Mouse (Mus musculus) stomach, postnatal 0 days (tissue): Measurements from ENCODE around the gene Ank3. TPM values are rescaled to one million over a fixed set of nuclear protein-coding genes. Genes with fewer than 3 reads are reported as not detected.
A peak's percentile ranks its signal among the peaks of the same experiment; 100 is the strongest.

ENCODE experiments used
- ATAC-seq: fragments of 200-750 bp; cut with Nextera tagmentation; 2 replicates; pipeline ENCODE4 v1.8.0; 2017; ENCODE audit not compliant: low FRiP score, low TSS enrichment
- DNase-seq: peaks from one replicate; pipeline ENCODE4 v3.0.0-alpha.2; 2016; ENCODE audit warnings: low spot score
- H3K27ac ChIP-seq: fragments of 300-500 bp; sonication (generic); replicated peaks from 2 replicates; pipeline ENCODE4 v1.5.1; 2014; ENCODE audit warnings: mild to moderate bottlenecking, control low read depth
- H3K27me3 ChIP-seq: fragments of 300-500 bp; sonication (generic); 2 replicates; pipeline ENCODE4 v1.6.1; 2014; ENCODE audit warnings: low read length; ENCODE audit not compliant: control insufficient read depth, insufficient read depth
- H3K36me3 ChIP-seq: fragments of 300-500 bp; sonication (generic); 2 replicates; pipeline ENCODE4 v1.6.1; 2014; ENCODE audit warnings: low read length, mixed read lengths; ENCODE audit not compliant: control insufficient read depth, insufficient read depth
- H3K4me1 ChIP-seq: fragments of 300-500 bp; sonication (generic); replicated peaks from 2 replicates; pipeline ENCODE4 v1.6.1; 2014; ENCODE audit warnings: antibody characterized with exemption; ENCODE audit not compliant: control insufficient read depth, insufficient read depth
- H3K4me2 ChIP-seq: fragments of 300-500 bp; sonication (generic); replicated peaks from 2 replicates; pipeline ENCODE4 v1.6.1; 2014; ENCODE audit warnings: low read depth, mild to moderate bottlenecking, control low read depth, moderate library complexity
- H3K4me3 ChIP-seq: fragments of 300-500 bp; sonication (generic); 2 replicates; pipeline ENCODE4 v1.5.1; 2014; ENCODE audit warnings: low read depth, low read length, control low read depth
- H3K9ac ChIP-seq: fragments of 300-500 bp; sonication (generic); 2 replicates; pipeline ENCODE4 v1.6.1; 2014; ENCODE audit warnings: mild to moderate bottlenecking, low read length, control low read depth, mixed read lengths
- H3K9me3 ChIP-seq: fragments of 300-500 bp; sonication (generic); 2 replicates; pipeline ENCODE4 v1.6.1; 2016; ENCODE audit warnings: low read length; ENCODE audit not compliant: control insufficient read depth
- CTCF ChIP-seq: IDR thresholded peaks from 2 replicates; pipeline ENCODE4 v1.5.1; 2016; ENCODE audit warnings: antibody characterized with exemption, low read depth, mild to moderate bottlenecking, moderate library complexity
- EP300 ChIP-seq: optimal IDR thresholded peaks from 2 replicates; pipeline ENCODE3; 2016; ENCODE audit warnings: antibody characterized with exemption
- WGBS: fragments of 180-500 bp; shearing (Covaris S2); extraction: QIAGEN DNeasy Blood & Tissue Kit; methylation state at CpG from one replicate; pipeline ENCODE4 v1.1.7; 2014; 5-methylcytosine and 5-hydroxymethylcytosine counted together
- polyA plus RNA-seq: library from polyadenylated mRNA; unstranded; fragments of >200 nt; fragmentation: Nextera tagmentation; extraction: Ambion mirVana; gene quantifications from 2 replicates; pipeline ENCODE4 v1.2.1, GENCODE M21; 2015

Ank3 gene
- polyA plus RNA-seq, 1 experiment from 2014 or later: 16.0 TPM

- WGBS: 84% methylated on average over 7 of the region's 7 CpGs
- no peak overlapping the region for H3K27ac ChIP-seq
- no peaks in the 10 kb centered on the region for H3K36me3 ChIP-seq
- H3K9ac ChIP-seq: no peak overlapping the region
- H3K9me3 ChIP-seq: no peaks in the 10 kb centered on the region
- no peak overlapping the region for H3K4me3 ChIP-seq
- no peak overlapping the region for H3K4me2 ChIP-seq
- H3K27me3 ChIP-seq: no peaks in the 10 kb centered on the region
- ATAC-seq (no peak), DNase-seq (no peak)
- TF ChIP-seq EP300: no peak
- no peak for TF ChIP-seq CTCF
- no peaks in the 10 kb centered on the region for H3K4me1 ChIP-seq
These were observed 461.4 kb downstream of the Ank3 start for GRCm38 (mm10) chr10:69859848-69860479.

- H3K4me1 ChIP-seq: no peaks in the 10 kb centered on the region
- no peak overlapping the region for H3K4me3 ChIP-seq
- ATAC-seq: no peak
- WGBS: 54% methylated on average over 8 of the region's 8 CpGs
- no peak overlapping the region for H3K9ac ChIP-seq
- no peak for DNase-seq
- no peaks in the 10 kb centered on the region for H3K36me3 ChIP-seq
- TF ChIP-seq CTCF (no peak), EP300 (no peak)
- H3K27me3 ChIP-seq: no peaks in the 10 kb centered on the region
- H3K27ac ChIP-seq: no peak overlapping the region
- H3K9me3 ChIP-seq: no peaks in the 10 kb centered on the region
- no peak overlapping the region for H3K4me2 ChIP-seq
These were observed 464.3 kb downstream of the Ank3 start for GRCm38 (mm10) chr10:69862829-69863228.

- Histone ChIP-seq H3K9ac (no peak overlapping the region), H3K27ac (no peak overlapping the region), H3K9me3 (no peaks in the 10 kb centered on the region), H3K4me2 (no peak overlapping the region), H3K4me3 (no peak overlapping the region), H3K4me1 (no peaks in the 10 kb centered on the region), H3K27me3 (no peaks in the 10 kb centered on the region), H3K36me3 (no peaks in the 10 kb centered on the region)
- DNase-seq (peak; percentile 87), ATAC-seq (no peak)
- TF ChIP-seq EP300 (no peak), CTCF (peak; percentile 94)
- WGBS: 9% methylated on average over 5 of the region's 5 CpGs
These were observed 471.8 kb downstream of the Ank3 start for GRCm38 (mm10) chr10:69870348-69870747.

- DNase-seq (no peak), ATAC-seq (no peak)
- no peaks in the 10 kb centered on the region for H3K9me3 ChIP-seq
- no peak overlapping the region for H3K4me2 ChIP-seq
- no peaks in the 10 kb centered on the region for H3K4me1 ChIP-seq
- WGBS: 86% methylated on average over 14 of the region's 14 CpGs
- no peaks in the 10 kb centered on the region for H3K27me3 ChIP-seq
- H3K4me3 ChIP-seq: no peak overlapping the region
- TF ChIP-seq CTCF: no peak
- no peak for TF ChIP-seq EP300
- H3K27ac ChIP-seq: no peak overlapping the region
- H3K9ac ChIP-seq: no peak overlapping the region
- H3K36me3 ChIP-seq: no peaks in the 10 kb centered on the region
These were observed 472.4 kb downstream of the Ank3 start for GRCm38 (mm10) chr10:69870947-69871346.

GRCm38 (mm10) chr10:69872182-69872741, 473.7 kb downstream of the Ank3 start:
- TF ChIP-seq CTCF (no peak), EP300 (peak; percentile 82)
- 26% methylated on average over 10 of the region's 10 CpGs for WGBS
- H3K9me3 ChIP-seq: no peaks in the 10 kb centered on the region
- ATAC-seq: peak; percentile 89
- H3K4me1 ChIP-seq: no peaks in the 10 kb centered on the region
- DNase-seq: peak; percentile 64
- H3K27me3 ChIP-seq: no peaks in the 10 kb centered on the region
- no peaks in the 10 kb centered on the region for H3K36me3 ChIP-seq
- no peak overlapping the region for H3K9ac ChIP-seq
- H3K4me2 ChIP-seq: peak overlapping the region; percentile 6
- peak overlapping the region; percentile 90 for H3K27ac ChIP-seq
- no peak overlapping the region for H3K4me3 ChIP-seq

GRCm38 (mm10) chr10:69872892-69873291, 474.3 kb downstream of the Ank3 start:
- Histone ChIP-seq H3K36me3 (no peaks in the 10 kb centered on the region), H3K9me3 (no peaks in the 10 kb centered on the region), H3K9ac (no peak overlapping the region), H3K4me1 (no peaks in the 10 kb centered on the region), H3K4me2 (peak overlapping the region; percentile 6; the same call in 1 of the 2 replicates), H3K27me3 (no peaks in the 10 kb centered on the region), H3K4me3 (no peak overlapping the region), H3K27ac (peak overlapping the region; percentile 90)
- no peak for DNase-seq
- WGBS: 56% methylated on average over 5 of the region's 5 CpGs
- peak; percentile 43 for ATAC-seq
- TF ChIP-seq EP300 (no peak), CTCF (no peak)
